Mouse (Mus musculus) left cerebral cortex, adult 8-10 months (tissue): Measurements from ENCODE around the gene Myt1. TPM values are rescaled to one million over a fixed set of nuclear protein-coding genes. Genes with fewer than 3 reads are reported as not detected.
"Not testable (repeated sequence)": the region's sequence is repeated elsewhere in the genome, so short reads cannot be mapped to it uniquely, and the experiment has no call there.

ENCODE experiments used
- DNase-seq, 2 experiments: peaks; one replicate each; pipeline ENCODE4 v3.0.0; 2022; ENCODE audit warnings: low spot score in 2 of 2
- total RNA-seq, 4 experiments: library from RNA; stranded (reverse); gene quantifications; 2 replicates each; pipeline ENCODE4 v1.2.4; 2022

Myt1 gene
- total RNA-seq, 4 experiments from 2014 or later, result 14.7 to 25.9 (median 18.6) TPM

DNA sequence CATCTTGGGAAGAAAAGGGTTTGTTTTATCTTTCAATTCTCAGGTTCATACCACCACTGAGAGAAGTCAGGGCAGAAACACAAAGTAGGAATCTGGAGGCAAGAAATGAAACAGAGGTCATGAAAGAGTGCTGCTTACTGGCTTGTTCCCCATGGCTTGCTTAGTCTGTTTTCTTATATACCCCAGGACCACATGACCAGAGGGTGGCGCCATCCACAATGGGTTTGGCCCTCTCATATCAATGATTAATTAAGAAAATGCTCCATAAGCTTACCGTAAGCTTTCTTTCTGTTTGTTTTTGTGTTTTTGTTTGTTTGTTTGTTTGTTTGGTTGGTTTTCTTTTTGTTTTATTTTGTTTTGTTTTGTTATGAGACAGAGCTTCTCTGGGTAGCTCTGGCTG is 14.6 kb downstream of the Myt1 start:
- DNase-seq, result no peak

DNA sequence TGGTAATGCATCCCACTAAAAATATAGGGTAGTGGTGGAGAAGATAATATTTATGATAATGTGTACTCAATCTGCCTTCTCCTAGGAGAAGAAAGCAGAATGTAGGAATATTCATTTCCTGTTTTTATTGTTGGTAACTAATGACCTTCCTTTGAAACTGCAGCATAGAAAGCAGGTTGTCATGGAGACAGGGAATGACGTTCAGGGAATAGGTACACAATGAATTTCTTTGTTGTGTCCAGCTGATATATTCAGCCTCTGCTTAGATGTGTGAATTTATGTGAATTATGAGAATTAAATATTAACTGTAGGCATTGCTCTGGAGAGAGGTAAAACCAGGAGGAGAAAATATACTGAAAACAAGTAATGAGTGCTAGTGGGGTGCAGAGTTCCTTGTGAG is 18.3 kb downstream of the Myt1 start:
- DNase-seq, result no peak

DNA sequence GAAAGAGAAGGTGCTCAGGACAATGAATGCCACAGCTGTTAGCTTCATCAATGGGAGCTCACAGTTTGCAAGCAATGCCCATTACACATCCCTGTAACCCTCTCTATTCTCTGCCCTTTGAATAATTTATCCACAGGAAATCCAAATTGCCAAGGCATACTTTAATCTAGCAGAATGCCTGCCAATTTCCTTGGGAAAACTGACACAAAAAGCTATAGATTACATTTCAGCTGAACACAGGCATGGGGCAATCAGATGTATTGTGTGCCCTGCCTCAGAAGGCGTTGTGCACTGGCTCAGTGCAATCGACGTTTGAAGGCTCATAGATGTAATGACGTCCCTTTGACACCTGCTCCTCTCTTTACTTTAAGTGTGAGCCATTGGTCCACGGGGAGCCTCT is 24.7 kb downstream of the Myt1 start:
- no peak for DNase-seq

DNA sequence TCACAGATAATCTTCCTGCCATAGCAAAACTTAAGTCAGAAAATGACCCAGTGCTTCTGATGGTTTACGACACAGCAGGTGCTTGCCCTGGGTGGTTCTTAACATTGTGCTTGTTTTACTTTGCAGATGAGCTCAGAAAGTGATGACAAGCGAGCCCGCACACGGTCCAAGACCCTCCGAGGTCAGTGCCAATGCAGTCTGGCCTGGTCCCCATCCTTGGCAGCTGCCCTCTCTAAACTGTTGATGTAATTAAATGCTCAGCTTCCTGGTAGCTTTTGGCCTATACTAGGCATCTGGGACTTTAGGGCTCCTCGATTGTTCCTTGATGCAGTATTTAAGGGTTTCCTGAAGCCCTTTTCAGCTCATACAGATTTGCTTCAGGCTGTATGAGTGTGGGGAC is 26.3 kb downstream of the Myt1 start:
- DNase-seq, result no peak

DNA sequence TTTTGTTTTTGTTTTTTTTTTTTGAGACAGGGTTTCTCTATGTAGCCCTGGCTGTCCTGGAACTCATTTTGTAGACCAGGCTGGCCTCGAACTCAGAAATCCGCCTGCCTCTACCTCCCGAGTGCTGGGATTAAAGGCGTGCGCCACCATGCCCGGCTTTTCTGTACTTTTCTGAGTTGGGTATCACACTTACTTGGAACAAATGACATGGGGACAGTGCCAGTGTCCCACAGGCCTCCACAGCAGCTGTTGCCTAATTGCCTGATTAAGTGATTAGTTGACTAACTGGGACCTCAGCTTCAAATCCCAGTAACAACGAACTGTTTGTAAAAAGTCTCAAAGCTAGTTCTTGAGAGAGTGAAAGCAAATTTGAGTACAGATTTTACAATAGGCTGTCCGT is 30.1 kb downstream of the Myt1 start:
- DNase-seq, result not testable (repeated sequence)

DNA sequence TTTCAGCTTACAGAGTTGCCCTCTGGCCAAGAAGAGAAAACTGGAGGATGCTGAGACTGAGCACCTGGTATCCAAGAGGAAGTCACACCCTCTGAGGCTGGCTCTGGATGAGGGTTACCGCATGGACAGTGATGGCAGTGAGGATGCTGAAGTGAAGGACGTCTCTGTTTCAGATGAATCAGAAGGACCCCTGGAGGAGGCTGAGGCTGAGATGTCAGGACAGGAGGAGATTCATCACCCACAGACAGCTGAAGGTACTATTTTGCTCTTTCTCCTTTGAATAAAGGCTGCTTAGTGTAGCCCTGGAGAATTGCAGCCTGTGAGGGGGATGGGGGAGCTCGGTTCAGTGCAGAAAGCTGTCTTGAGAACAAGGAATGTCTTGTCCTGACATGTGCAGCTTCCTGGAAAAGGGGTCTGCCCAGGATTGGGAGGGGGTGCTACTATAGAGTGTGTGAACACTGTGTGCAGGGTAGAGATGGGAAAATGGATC is 32.6 kb downstream of the Myt1 start:
- DNase-seq, result peak in 1 of 2 experiments; percentile 16

DNA sequence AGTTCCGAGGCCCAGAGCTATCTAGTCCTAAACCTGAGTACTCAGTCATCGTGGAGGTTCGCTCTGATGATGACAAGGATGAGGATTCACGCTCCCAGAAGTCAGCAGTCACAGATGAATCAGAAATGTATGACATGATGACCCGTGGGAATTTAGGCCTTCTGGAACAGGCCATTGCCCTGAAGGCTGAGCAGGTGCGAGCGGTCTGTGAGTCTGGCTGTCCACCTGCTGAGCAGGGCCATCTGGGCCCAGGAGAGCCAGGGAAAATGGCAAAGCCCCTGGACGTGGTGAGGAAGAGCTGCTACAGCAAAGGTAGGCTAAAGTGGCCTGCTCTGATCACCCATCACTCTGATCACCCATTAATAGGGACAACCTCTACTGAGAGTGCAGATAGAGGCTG is 34.5 kb downstream of the Myt1 start:
- DNase-seq, result no peak

DNA sequence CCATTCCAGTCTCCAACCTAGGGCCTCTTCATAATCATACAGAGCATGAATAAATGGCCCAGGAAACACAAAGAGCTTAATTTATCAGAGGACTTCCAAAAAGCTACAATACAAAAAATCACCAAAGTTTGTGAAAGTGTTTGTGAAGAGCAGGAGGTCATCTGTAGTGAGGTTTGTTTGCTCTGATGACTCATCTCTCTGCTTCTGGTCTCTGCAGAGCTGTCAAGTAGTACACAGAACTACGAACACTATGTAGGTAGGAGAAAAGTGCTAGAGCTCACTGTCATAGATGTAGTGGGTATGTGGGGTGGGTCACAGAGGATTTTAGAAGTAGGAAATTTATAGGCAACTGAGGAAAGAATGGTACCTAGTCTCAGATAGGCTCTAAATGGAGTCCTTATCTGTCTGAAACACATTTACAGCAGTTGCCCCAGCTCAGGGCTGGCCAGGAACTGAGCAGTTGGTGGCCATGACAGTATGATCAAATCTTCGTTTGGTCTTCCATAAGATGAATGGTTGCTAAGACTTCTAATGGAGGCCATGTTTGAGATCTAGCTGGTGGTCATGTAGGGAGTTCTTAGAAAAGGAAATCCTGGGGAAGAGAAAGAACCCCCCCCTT is 66.0 kb downstream of the Myt1 start:
- DNase-seq, result no peak

DNA sequence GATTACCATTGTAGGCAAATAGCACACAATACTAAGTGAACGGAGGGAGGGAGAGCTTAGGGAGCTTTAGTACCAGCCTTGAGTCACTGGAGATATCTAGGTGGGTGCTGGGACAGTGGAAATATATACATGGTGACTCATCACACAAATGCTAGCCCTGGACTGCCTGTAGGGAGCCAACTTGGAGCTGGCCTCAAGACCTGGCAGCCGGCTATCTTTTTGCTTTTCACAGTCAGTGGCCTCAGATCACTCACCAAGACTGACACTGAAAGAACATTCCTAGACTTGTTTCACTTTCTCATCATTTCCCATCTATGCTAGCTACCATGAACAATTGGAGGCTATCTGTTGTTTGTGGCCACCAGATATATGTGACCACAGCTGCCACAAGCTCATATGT is 69.6 kb downstream of the Myt1 start:
- DNase-seq, result no peak

DNA sequence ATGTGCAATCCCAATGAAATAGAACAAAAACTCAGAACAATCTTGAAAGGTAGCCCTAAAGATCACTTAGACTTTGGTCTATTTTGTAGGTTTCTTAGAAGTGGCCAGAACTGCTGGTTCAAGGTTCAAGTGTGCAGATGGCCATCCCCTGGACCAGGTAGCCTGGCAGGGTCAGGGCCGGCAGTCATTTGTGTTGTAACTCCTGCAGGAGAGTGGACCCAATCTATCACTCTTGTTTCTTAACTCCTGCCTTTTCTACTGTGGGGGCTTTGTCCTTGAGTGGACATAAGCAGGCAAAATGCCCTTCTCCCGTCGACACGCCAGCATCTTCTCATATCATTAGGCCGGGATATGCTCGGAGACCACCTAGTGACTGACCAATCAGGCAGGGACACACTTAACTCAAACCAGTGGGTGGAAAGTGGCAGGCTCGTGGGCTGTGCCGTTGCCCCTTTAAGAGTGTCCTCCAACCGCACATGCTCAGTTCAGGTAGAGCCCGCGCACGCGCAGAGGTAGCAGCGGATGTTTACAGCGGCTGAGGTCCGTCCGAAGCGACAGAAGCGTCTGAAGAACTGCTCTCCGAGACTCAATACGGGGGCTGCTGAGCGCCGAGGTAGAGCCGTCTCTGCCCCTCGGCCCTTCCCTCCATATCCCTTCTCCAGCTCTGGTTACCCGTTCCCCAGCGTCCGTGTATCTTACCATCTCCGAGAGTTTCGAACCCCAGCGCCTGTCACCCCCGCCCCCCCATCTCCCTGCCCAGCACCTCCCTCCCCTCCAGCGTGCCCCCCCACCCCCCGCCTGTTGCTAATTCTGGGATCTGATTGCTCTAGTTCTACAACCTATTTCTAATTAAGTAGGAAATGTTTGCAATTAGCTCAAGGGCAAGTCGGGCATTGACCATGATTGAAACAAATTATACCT is 74.5 kb downstream of the Myt1 start, which contains the start of gene Pcmtd2:
Pcmtd2 (plus strand) TSS at position 483 of the 921 bp plus-strand sequence.
- peak; percentile 91 for DNase-seq

DNA sequence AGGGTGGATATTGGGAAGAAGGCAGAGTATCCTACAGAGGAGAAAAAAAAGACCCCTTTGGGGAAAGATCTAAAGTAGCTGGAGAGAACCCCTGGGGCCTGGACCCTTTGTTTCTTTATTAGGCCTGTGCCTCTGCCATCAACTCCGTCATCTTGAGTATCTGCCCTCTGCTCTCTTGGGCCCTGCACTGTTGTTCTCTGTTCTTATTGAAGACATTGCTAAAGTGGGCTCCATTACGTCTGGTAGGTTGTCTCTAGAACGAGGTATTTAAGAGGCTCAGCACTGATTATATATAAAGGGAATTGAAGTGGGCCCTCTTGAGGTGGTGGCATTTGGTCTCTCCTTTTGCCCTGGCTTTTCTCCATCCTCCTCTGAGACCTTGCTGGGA is 75.2 kb downstream of the Myt1 start:
- no peak for DNase-seq

DNA sequence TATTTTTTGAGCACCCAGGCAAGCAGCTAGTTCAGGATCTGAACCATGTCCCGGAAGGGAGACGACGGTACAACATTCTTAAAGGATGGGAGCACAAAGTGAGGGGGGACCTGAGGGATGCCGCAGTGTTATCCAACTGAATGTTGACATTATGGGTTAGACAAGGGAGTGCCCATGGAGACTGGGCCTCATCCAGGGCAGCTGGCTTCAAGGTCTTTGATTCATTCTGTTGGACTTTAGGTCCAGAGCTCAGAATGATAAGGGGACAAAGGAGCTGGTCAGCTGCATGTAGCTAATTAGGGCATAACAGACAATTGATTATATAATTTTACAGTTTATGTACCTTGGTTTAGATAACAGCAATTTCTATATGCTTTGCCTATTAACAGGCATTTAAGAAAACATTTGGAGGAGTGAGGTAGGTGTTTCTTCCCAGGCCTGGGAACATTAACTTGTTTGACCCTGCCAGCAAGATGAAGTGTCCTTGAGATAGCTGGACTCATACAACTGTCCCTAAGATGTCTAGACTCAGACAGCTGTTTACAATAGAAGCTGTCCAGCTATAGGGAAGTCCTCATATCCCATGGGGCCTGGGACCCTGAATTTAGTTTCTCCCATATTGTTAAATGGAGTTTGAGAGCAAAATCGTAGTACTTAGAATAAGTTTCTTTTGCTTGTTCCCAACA is 82.7 kb downstream of the Myt1 start:
- no peak for DNase-seq

DNA sequence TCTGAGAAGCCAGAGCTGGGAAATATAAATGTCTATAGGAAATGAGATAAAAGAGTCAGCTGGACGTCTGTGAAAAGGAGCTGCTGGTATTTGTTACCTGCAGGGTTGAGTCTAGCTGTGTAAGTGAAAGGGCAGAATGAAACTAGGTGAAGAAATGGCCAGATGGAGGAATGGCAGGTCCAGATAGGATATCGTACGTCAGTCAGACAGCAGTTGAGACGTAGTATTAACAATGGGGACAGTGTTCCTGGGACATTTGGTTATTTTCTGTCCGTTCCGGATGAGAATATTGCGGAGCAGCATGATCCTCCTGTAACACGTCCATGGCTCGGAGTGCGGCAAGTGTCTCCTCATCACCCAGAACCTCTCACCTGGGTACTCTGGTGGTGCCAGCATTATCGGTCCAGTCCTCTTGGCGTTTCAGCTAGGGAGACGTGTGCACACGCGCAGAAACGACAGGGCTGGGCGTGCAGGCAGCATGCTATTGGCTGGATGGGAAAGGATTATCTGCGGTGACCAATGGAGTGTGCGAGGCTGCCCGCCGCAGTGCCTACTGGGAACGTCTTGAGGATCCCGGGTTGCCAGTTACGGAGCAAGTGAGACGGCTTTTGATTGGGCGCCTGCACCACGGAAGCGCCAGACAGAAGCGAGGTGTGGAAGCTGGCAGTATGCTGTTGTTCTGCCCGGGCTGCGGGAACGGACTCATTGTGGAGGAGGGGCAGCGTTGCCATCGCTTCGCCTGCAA is 100.8 kb downstream of the Myt1 start, which contains the start of gene Polr3k:
Polr3k (plus strand) TSS at position 547 of the 745 bp plus-strand sequence.
- peak; percentile 88 to 98 for DNase-seq

DNA sequence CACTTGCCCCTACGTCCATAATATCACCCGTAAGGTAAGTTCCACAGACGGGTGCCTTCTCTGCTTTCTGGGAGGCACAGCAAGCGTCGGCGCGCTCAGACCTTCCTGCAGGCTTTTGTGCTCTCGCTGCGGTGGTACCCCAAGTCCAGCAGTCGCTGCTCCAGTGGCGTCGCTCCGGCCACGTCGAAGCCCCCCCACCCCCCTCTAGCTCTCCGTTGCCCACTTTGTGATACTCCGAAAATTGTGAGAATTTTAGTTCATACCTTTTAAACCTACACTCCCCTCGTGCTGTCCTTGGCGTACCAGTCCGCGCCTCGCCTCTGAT is 101.4 kb downstream of the Myt1 start:
- no peak for DNase-seq

DNA sequence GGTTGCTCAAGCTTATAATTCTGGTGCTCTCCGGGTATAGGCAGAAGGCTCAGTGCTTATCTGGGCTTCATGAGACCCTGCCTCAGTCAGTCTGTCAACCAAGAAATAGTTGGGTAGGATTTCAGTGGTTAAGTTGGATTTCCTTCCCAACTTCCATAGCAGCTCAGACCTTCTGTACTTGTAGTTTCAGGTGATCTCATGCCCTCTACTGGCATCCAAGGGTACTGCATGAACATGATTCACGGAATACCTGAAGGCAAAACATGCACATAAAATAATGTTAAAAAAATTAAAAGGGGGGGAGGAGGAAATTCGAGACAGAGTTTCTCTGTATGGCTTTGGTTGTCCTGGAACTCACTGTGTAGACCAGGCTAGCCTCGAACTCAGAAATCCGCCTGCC is 103.8 kb downstream of the Myt1 start:
- DNase-seq, result peak; percentile 34 to 36

DNA sequence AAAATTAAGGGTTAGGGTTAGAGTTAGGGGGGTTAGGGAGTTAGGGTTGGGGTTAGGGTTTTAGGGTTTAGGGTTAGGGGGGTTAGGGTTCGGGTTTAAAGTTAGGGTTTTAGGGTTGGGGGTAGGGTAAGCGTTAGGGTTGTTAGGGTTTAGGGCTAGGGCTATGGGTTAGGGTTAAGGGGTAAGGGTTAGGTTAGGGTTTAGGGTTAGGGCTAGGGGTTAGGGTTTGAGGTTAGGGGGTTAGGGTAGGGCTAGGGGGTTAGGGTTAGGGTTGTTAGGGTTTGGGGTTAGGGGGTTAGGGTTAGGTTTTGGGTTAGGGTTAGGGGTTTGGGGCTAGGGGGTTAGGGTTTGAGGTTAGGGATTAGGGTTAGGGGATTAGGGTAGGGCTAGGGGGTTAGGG is 107.9 kb downstream of the Myt1 start:
- DNase-seq, result no peak

Other genes with a start within 250 kb of the Myt1 start
- gene Dnajc5, start 242.8 kb upstream of the Myt1 start, total RNA-seq, result 100 to 1,000 TPM; 277 to 310 (median 297) TPM
- 10 to 100 TPM; 53.5 to 80.6 (median 63.6) TPM for gene Uckl1, start 178.4 kb upstream of the Myt1 start, total RNA-seq
- gene Prpf6, start 171.5 kb upstream of the Myt1 start, total RNA-seq, result 10 to 100 TPM; 54.0 to 60.9 (median 56.7) TPM
- 10 to 100 TPM; 68.9 to 94.3 (median 77.1) TPM for gene Zfp512b, start 170.5 kb upstream of the Myt1 start, total RNA-seq
- gene Samd10, start 164.1 kb upstream of the Myt1 start, total RNA-seq, result 10 to 100 TPM; 19.6 to 22.3 (median 21.6) TPM
- gene Gm29797, start 106.3 kb upstream of the Myt1 start, total RNA-seq, result 1 to 10 TPM in 1 of 4 experiments, under 1 TPM in 2, not detected in 1; 0.53 to 1.2 (median 0.62) TPM
- gene Sox18, start 91.7 kb upstream of the Myt1 start, total RNA-seq, result 10 to 100 TPM in 1 of 4 experiments, 1 to 10 TPM in 3; 5.8 to 11.8 (median 7.8) TPM
- gene Tcea2, start 83.0 kb upstream of the Myt1 start, total RNA-seq, result 10 to 100 TPM; 64.2 to 70.0 (median 65.5) TPM
- gene Rgs19, start 69.4 kb upstream of the Myt1 start, total RNA-seq, result 10 to 100 TPM; 21.9 to 35.9 (median 26.8) TPM
- not detected for gene Lkaaear1, start 64.9 kb upstream of the Myt1 start, total RNA-seq
- 10 to 100 TPM; 47.1 to 59.7 (median 55.7) TPM for gene Oprl1, start 48.3 kb upstream of the Myt1 start, total RNA-seq
- 10 to 100 TPM; 76.1 to 84.1 (median 81.7) TPM for gene Pcmtd2, start 74.5 kb downstream of the Myt1 start, total RNA-seq
- 10 to 100 TPM; 26.0 to 31.5 (median 29.8) TPM for gene Polr3k, start 101.0 kb downstream of the Myt1 start, total RNA-seq
- not detected for gene Gm14496, start 227.8 kb downstream of the Myt1 start, total RNA-seq